Mouse (Mus musculus): ENCODE measurements at regions not wholly inside any gene's neighbourhood (a gene's known extent, or its start where the extent isn't known, plus 50 kb on each side); places are given as distances from the start of the nearest gene placed in this dataset.

DNA sequence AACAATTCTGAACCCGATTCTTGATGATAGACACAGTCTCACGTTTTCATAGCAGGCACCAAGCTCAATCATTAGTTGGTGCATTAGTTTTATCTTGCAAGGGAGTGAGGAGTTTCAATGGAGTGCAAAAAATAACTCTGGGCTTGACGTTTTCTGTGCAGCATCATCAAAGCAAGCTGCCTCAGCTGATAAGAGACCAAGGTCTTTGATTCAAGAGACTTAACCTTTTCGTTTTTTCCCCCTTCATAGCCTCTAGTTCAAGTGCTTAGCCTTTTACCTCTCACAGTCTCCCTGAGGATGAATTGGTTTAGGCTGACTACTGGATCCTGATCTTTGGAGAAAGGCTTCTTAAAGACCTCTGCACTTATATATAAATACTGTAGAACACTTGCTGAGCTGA, 109.1 kb upstream of the Sel1l start:
- no peak for TF ChIP-seq GATA1 (IDR thresholded peaks at IDR 0.05; ENCODE audit: borderline replicate concordance, low read length)
- TF ChIP-seq FLI1 (IDR thresholded peaks at IDR 0.05; ENCODE audit: low read length), result no peak

All from megakaryocyte, embryonic 14.5 days (primary cell).